Mouse (Mus musculus): ENCODE results near the gene Col4a5. TPM values are rescaled to one million over a fixed set of nuclear protein-coding genes. Genes with fewer than 3 reads are reported as not detected.

Gene Col4a5
- not detected for total RNA-seq (2023)

DNA sequence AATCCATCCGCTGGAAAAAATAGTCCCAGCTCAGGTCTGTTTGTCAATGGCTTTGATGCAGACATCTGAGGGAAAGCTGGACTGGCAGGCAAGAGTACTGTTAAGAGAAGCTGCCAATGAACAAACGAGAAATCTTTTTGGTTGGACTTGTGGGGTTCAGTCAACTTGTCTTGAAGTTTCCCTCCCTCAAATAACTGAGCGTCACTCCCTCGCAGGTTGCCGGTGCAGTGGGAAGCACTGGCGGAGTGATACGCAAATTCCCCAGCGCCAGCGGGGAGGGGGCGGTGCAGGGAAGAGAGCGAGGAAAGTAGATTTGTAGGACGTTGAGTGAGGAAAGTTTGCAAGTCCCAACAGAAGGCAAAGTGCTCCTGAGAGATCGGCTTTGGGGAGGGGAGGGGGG lies at the start of gene Col4a5:
Col4a5 (plus strand) TSS at position 276 of the 400 bp plus-strand sequence.

GRCm38 (mm10) chrX:141473470-141474302 lies 1.5 kb upstream of the Col4a5 start, which contains the start of gene Col4a6:
Gene Col4a6, minus strand, starts transcription at chrX:141474076.

DNA sequence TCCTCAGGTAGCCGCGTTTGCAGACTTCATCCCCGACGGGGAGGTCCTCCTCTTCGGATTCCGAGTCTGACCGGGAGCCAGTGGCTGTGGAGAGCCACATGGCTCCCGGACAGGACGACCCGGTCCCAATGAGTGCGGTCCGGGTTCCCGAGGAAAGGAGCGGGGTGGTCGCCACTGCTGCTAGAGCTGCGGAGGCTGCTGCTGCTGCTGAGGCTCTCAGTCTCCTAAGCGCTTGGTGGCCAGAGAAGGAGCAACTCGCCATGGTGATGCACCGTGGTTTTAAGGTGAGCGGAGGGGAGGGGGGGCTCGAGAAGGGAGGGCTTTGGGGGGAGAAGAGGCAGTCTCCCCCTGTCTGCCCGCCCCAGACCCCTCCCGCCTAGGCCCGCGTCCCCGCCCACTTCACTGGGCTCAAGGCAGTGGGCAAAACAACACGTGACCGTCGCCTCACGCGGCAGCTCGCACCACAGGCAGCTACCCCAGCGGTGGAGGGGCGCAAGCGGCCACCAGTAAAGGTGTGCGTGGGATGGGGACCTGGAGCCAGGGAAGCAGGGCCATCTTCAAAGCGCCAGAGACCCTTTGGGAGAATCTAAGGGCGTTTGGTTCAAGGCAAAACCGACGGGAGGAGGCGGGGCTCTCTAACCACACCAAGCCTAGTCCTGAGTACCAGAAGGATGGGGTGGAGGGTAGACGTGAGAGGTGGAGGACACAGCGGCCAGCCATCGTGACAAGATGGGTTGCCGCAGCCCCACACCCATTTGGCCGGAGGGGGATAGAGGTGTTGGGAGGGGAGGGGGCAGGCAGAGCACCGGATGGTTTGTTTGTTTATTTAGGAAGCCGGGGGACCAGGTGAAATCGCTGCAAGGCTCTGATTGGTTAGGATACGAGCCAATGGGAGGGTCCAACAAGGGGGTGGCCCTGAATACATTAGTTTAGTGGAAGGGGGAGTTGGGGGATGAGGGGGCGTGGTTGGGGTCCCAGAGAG lies 250.0 kb downstream of the Col4a5 start, which contains the start of gene Irs4:
Irs4 (minus strand) TSS at position 327 of the 982 bp plus-strand sequence.

Other genes with a start within 250 kb of the Col4a5 start
- gene Col4a6, start 1.3 kb upstream of the Col4a5 start, total RNA-seq (2023): not detected
- gene Irs4, start 249.9 kb downstream of the Col4a5 start, total RNA-seq (2023): not detected